Mouse (Mus musculus) E14TG2a.4 (cell line): Measurements from ENCODE around the gene Pbld1.

ENCODE experiments used
- CTCF ChIP-seq: conservative IDR thresholded peaks from 2 replicates; pipeline ENCODE4 v1.5.1; 2014; ENCODE audit warnings: low read length
- POU5F1 ChIP-seq: IDR thresholded peaks from 2 replicates; pipeline ENCODE4 v1.6.1; 2014; ENCODE audit warnings: low read length, borderline replicate concordance

DNA sequence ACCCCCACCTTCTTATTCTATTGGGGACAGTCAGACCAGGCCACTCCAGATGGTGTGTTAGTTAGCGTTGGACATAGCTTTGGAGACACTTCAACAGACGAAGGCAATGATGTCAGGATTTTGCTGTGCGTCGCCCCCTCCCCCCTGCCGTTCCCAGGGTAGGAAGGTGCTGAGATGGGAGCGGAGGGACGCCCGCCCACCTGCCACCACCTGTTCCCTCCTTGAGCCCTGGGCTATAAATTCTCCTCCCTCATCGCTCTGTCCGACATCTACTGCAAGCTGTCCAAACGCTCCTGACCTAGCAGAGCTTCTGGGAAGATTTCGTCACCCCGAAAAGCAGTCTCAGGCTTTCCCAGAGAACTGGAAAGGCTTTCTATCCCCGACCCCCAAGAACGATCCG, 39.6 kb downstream of the Pbld1 start, which contains the start of gene Atoh7:
- TF ChIP-seq CTCF, result no peak
- no peak for TF ChIP-seq POU5F1
